Mouse (Mus musculus) testis, adult 2 months (tissue): ENCODE measurements around the gene Crispld2.

ENCODE experiments used
- CTCF ChIP-seq: fragments of 200-500 bp; IDR thresholded peaks from 2 replicates; pipeline ENCODE4 v1.5.1; 2012; ENCODE audit warnings: low read depth, mild to moderate bottlenecking, inconsistent platforms, low read length, moderate library complexity; ENCODE audit not compliant: control insufficient read depth, insufficient read depth, insufficient replicate concordance
- POLR2A ChIP-seq: fragments of 200-500 bp; IDR thresholded peaks from 2 replicates; pipeline ENCODE4 v1.6.1; 2012; ENCODE audit warnings: low read depth, mild to moderate bottlenecking, inconsistent platforms, low read length, moderate library complexity; ENCODE audit not compliant: control insufficient read depth

- TF ChIP-seq CTCF = no peak
- no peak for TF ChIP-seq POLR2A
Measured at GRCm38 (mm10) chr8:120036111-120036510, 43.9 kb downstream of the Crispld2 start.
